Mouse (Mus musculus): ENCODE results near the gene Dscaml1.

Gene Dscaml1

GRCm38 (mm10) chr9:45426456-45426855, at the start of gene Dscaml1:
TSS of gene Dscaml1 (plus strand) at chr9:45426628.
- no peak for DNase-seq

- no peak for DNase-seq
Measured at GRCm38 (mm10) chr9:45376883-45377282, 49.5 kb upstream of the Dscaml1 start.

- DNase-seq: no peak
Measured at GRCm38 (mm10) chr9:45380411-45381251, 45.8 kb upstream of the Dscaml1 start.

- no peak for DNase-seq
Measured at GRCm38 (mm10) chr9:45382336-45382735, 44.1 kb upstream of the Dscaml1 start.

GRCm38 (mm10) chr9:45382834-45383233, 43.6 kb upstream of the Dscaml1 start:
- DNase-seq: no peak

GRCm38 (mm10) chr9:45383883-45384282, 42.5 kb upstream of the Dscaml1 start:
- DNase-seq: no peak

GRCm38 (mm10) chr9:45386698-45387097, 39.7 kb upstream of the Dscaml1 start:
- no peak for DNase-seq

- peak; percentile 92 for DNase-seq
Measured at GRCm38 (mm10) chr9:45388385-45388994, 37.9 kb upstream of the Dscaml1 start.

- DNase-seq: no peak
Measured at GRCm38 (mm10) chr9:45389596-45389995, 36.8 kb upstream of the Dscaml1 start.

- DNase-seq: no peak
Measured at GRCm38 (mm10) chr9:45391299-45391698, 35.1 kb upstream of the Dscaml1 start.

- no peak for DNase-seq
Measured at GRCm38 (mm10) chr9:45395218-45395617, 31.2 kb upstream of the Dscaml1 start.

GRCm38 (mm10) chr9:45395796-45396195, 30.6 kb upstream of the Dscaml1 start:
- no peak for DNase-seq

GRCm38 (mm10) chr9:45398336-45398735, 28.1 kb upstream of the Dscaml1 start:
- DNase-seq: peak; percentile 65

- DNase-seq: no peak
Measured at GRCm38 (mm10) chr9:45399434-45399833, 27.0 kb upstream of the Dscaml1 start, which contains the start of gene Fxyd2. TSS of gene Fxyd2 (plus strand) at chr9:45399669.

- peak; percentile 60 for DNase-seq
Measured at GRCm38 (mm10) chr9:45401851-45402250, 24.6 kb upstream of the Dscaml1 start.

- DNase-seq: peak; percentile 65
Measured at GRCm38 (mm10) chr9:45402957-45403356, 23.5 kb upstream of the Dscaml1 start.

GRCm38 (mm10) chr9:45405694-45406093, 20.7 kb upstream of the Dscaml1 start:
- DNase-seq: peak; percentile 76

- peak; percentile 47 for DNase-seq
Measured at GRCm38 (mm10) chr9:45406808-45407207, 19.6 kb upstream of the Dscaml1 start.

- peak; percentile 91 for DNase-seq
Measured at GRCm38 (mm10) chr9:45407706-45408675, 18.4 kb upstream of the Dscaml1 start.

- DNase-seq: peak; percentile 37
Measured at GRCm38 (mm10) chr9:45410193-45410592, 16.2 kb upstream of the Dscaml1 start.

GRCm38 (mm10) chr9:45410614-45411013, 15.8 kb upstream of the Dscaml1 start:
- no peak for DNase-seq

- no peak for DNase-seq
Measured at GRCm38 (mm10) chr9:45411111-45411510, 15.3 kb upstream of the Dscaml1 start.

- peak; percentile 44 for DNase-seq
Measured at GRCm38 (mm10) chr9:45411803-45412202, 14.6 kb upstream of the Dscaml1 start.

Measured in kidney, postnatal 10 days (tissue).